Mouse (Mus musculus): ENCODE measurements around the gene Enpp6. TPM values are rescaled to one million over a fixed set of nuclear protein-coding genes. Genes with fewer than 3 reads are reported as not detected.

The Enpp6 gene
- polyA plus RNA-seq (2012; rRNA removed; ENCODE audit: low replicate concordance), result 0.96 and 1.7 TPM in 2 replicates

GRCm38 (mm10) chr8:46986386-46987140 is at the start of gene Enpp6:
Gene Enpp6, plus strand, starts transcription at chr8:46986887.

Other genes with a start within 250 kb of the Enpp6 start
- gene Irf2, start 247.2 kb upstream of the Enpp6 start, polyA plus RNA-seq (2012; rRNA removed; ENCODE audit: low replicate concordance), result 14.9 and 15.0 TPM in 2 replicates